Mouse (Mus musculus) retina, postnatal 7 days (tissue): Measurements from ENCODE around the gene Dpy19l3.
A peak's percentile ranks its signal among the peaks of the same experiment; 100 is the strongest.

Experiments used
- DNase-seq: peaks from one replicate; pipeline ENCODE4 v3.0.0-alpha.2; 2012; ENCODE audit warnings: low read depth, low spot score

The Dpy19l3 gene

DNA sequence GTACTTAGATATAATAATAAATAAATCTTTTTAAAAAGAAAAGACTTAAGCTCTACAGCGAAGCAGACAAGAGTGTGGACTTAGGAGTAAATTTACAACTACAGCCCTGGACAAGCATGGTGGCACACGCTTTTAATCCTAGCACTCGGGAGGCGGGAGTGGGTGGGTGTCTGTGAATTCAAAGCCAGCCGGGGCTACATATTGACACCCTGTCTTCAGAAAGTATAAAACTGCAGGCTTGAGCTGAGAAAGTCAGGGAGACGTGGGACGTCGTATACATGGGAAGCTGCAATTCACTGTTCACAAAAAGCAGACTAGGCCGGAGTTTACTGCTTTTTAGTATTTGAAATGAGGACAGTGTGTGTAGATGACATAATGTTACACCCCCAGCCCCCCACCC is 117.4 kb downstream of the Dpy19l3 start:
- no peak for DNase-seq

DNA sequence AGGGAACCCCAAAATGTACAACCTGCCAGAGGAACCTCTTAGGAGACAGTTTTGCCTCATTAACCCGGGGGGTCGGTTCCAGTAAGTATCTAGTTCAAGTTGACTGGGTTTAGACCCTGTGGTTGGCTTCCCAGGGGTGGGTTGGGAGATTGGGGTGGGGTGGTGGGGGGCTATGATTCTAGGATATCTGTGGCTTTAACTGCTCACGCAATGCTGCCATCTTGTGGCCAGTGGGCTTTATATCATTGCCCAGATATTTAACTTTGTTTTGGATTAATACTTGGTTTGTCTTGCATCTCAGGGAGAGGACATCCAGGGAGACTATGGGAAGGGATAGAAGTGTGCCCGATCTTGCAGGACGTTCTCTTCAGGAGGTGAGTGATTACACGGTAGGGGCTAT is 118.0 kb downstream of the Dpy19l3 start:
- peak; percentile 41 for DNase-seq
